Mouse (Mus musculus) embryonic facial prominence, embryonic 10.5 days (tissue): ENCODE measurements around the gene Mmp19. TPM values are rescaled to one million over a fixed set of nuclear protein-coding genes. Genes with fewer than 3 reads are reported as not detected.
"Not testable (repeated sequence)": the region's sequence is repeated elsewhere in the genome, so short reads cannot be mapped to it uniquely, and the experiment has no call there.

ENCODE experiments used
- DNase-seq: peaks from one replicate; pipeline ENCODE4 v3.0.0-alpha.2; 2017; ENCODE audit warnings: low spot score
- H3K27ac ChIP-seq: fragments of 300-500 bp; sonication (generic); replicated peaks from 2 replicates; pipeline ENCODE4 v1.5.1; 2016; ENCODE audit warnings: mild to moderate bottlenecking
- H3K27me3 ChIP-seq: fragments of 300-500 bp; sonication (generic); replicated peaks from 2 replicates; pipeline ENCODE4 v1.6.1; 2016; ENCODE audit warnings: low read depth, mild to moderate bottlenecking; ENCODE audit not compliant: poor library complexity, severe bottlenecking
- H3K36me3 ChIP-seq: fragments of 300-500 bp; sonication (generic); replicated peaks from 2 replicates; pipeline ENCODE4 v1.6.1; 2016; ENCODE audit warnings: mild to moderate bottlenecking, moderate library complexity
- H3K4me1 ChIP-seq: fragments of 300-500 bp; sonication (generic); 2 replicates; pipeline ENCODE4 v1.6.1; 2016
- H3K4me3 ChIP-seq: fragments of 300-500 bp; sonication (generic); 2 replicates; pipeline ENCODE4 v1.5.1; 2016; ENCODE audit warnings: mild to moderate bottlenecking, moderate library complexity
- H3K9me3 ChIP-seq: fragments of 300-500 bp; sonication (generic); 2 replicates; pipeline ENCODE4 v1.6.1; 2016; ENCODE audit warnings: mild to moderate bottlenecking
- WGBS: fragments of 180-500 bp; shearing (Covaris S2); methylation state at CpG from one replicate; pipeline ENCODE4 v1.1.7; 2016; 5-methylcytosine and 5-hydroxymethylcytosine counted together
- polyA plus RNA-seq: library from polyadenylated mRNA; unstranded; fragments of >200 nt; fragmentation: Nextera tagmentation; extraction: Ambion mirVana; gene quantifications from 2 replicates; pipeline ENCODE4 v1.2.1, GENCODE M21; 2016

The Mmp19 gene
- polyA plus RNA-seq, 1 experiment from 2014 or later, result 0.26 TPM

GRCm38 (mm10) chr10:128804271-128805091 lies 13.8 kb downstream of the Mmp19 start, which contains the start of gene Tmem198b:
Tmem198b (minus strand) TSS chr10:128804370.
- Histone ChIP-seq H3K4me1 (peaks cover 57% of the 10 kb centered on the region), H3K27me3 (no peaks in the 10 kb centered on the region), H3K4me3 (peak within 1 kb of the TSS; percentile 72), H3K9me3 (no peaks in the 10 kb centered on the region), H3K27ac (peak within 1 kb of the TSS; percentile 91), H3K36me3 (peaks cover 59% of the 10 kb centered on the region)
- WGBS, result under 1% methylated on average over 28 of the region's 28 CpGs
- DNase-seq, result peak; percentile 87

GRCm38 (mm10) chr10:128805092-128806000 lies 14.6 kb downstream of the Mmp19 start:
- H3K4me1 ChIP-seq, result peaks cover 59% of the 10 kb centered on the region
- H3K36me3 ChIP-seq, result peaks cover 59% of the 10 kb centered on the region

GRCm38 (mm10) chr10:128806086-128806485 lies 15.4 kb downstream of the Mmp19 start:
- Histone ChIP-seq H3K27me3 (no peaks in the 10 kb centered on the region), H3K4me3 (peak overlapping the region; percentile 72), H3K27ac (peak overlapping the region; percentile 91), H3K4me1 (peaks cover 59% of the 10 kb centered on the region), H3K9me3 (no peaks in the 10 kb centered on the region), H3K36me3 (peaks cover 54% of the 10 kb centered on the region)
- no peak for DNase-seq
- 69% methylated on average over 6 of the region's 6 CpGs for WGBS

More at GRCm38 (mm10) chr10:128805092-128806000, 14.6 kb downstream of the Mmp19 start:
- Histone ChIP-seq H3K27ac (peak overlapping the region; percentile 91), H3K4me3 (peak overlapping the region; percentile 72), H3K27me3 (no peaks in the 10 kb centered on the region), H3K9me3 (no peaks in the 10 kb centered on the region)
- DNase-seq, result peak; percentile 99
- WGBS, result under 1% methylated on average over 70 of the region's 70 CpGs

- no peak for DNase-seq
- H3K27me3 ChIP-seq, result no peaks in the 10 kb centered on the region
- 94% methylated on average over 8 of the region's 8 CpGs for WGBS
- H3K27ac ChIP-seq, result no peak overlapping the region
- H3K9me3 ChIP-seq, result no peaks in the 10 kb centered on the region
- peaks cover 46% of the 10 kb centered on the region for H3K36me3 ChIP-seq
- H3K4me3 ChIP-seq, result peak overlapping the region; percentile 72
- peaks cover 59% of the 10 kb centered on the region for H3K4me1 ChIP-seq
These were observed 16.3 kb downstream of the Mmp19 start for GRCm38 (mm10) chr10:128807018-128807417.

GRCm38 (mm10) chr10:128817033-128817432 lies 26.3 kb downstream of the Mmp19 start, which contains the start of gene Sarnp:
Sarnp (plus strand) TSS chr10:128817333.
- Histone ChIP-seq H3K36me3 (peaks cover 79% of the 10 kb centered on the region), H3K27ac (no peak within 1 kb of the TSS), H3K4me1 (peaks cover 11% of the 10 kb centered on the region), H3K4me3 (no peak within 1 kb of the TSS), H3K27me3 (no peaks in the 10 kb centered on the region), H3K9me3 (no peaks in the 10 kb centered on the region)
- DNase-seq, result no peak
- WGBS, result 93% methylated on average over 13 of the region's 13 CpGs

- H3K27me3 ChIP-seq, result no peaks in the 10 kb centered on the region
- H3K36me3 ChIP-seq, result peaks cover 62% of the 10 kb centered on the region
- 0 out of 2 replicates have a peak overlapping the region, but pooled peaks have one; percentile 92 for H3K4me3 ChIP-seq
- DNase-seq, result no peak
- H3K4me1 ChIP-seq, result peaks cover 18% of the 10 kb centered on the region
- no peaks in the 10 kb centered on the region for H3K9me3 ChIP-seq
- WGBS, result 88% methylated on average over 4 of the region's 4 CpGs
- no peak overlapping the region for H3K27ac ChIP-seq
These were observed 29.5 kb downstream of the Mmp19 start for GRCm38 (mm10) chr10:128820217-128820616.

GRCm38 (mm10) chr10:128821358-128822056 lies 30.8 kb downstream of the Mmp19 start, which contains the start of gene Ormdl2:
Ormdl2 (minus strand) TSS chr10:128821645.
- peaks cover 18% of the 10 kb centered on the region for H3K4me1 ChIP-seq
- peak; percentile 99 for DNase-seq
- no peaks in the 10 kb centered on the region for H3K9me3 ChIP-seq
- peaks cover 62% of the 10 kb centered on the region for H3K36me3 ChIP-seq
- peak within 1 kb of the TSS; percentile 90 for H3K27ac ChIP-seq
- WGBS, result under 1% methylated on average over 46 of the region's 46 CpGs
- no peaks in the 10 kb centered on the region for H3K27me3 ChIP-seq
- peak within 1 kb of the TSS; percentile 92 for H3K4me3 ChIP-seq

GRCm38 (mm10) chr10:128822135-128822534 lies 31.4 kb downstream of the Mmp19 start:
- Histone ChIP-seq H3K4me3 (peak overlapping the region; percentile 92), H3K27ac (peak overlapping the region; percentile 90), H3K36me3 (peaks cover 62% of the 10 kb centered on the region), H3K4me1 (peaks cover 18% of the 10 kb centered on the region), H3K27me3 (no peaks in the 10 kb centered on the region), H3K9me3 (no peaks in the 10 kb centered on the region)
- DNase-seq, result no peak
- WGBS, result 6% methylated on average over 13 of the region's 13 CpGs

GRCm38 (mm10) chr10:128823087-128823486 lies 32.4 kb downstream of the Mmp19 start:
- H3K36me3 ChIP-seq, result peaks cover 62% of the 10 kb centered on the region

GRCm38 (mm10) chr10:128823821-128824220 lies 33.1 kb downstream of the Mmp19 start:
- WGBS, result 95% methylated on average over 9 of the region's 9 CpGs
- no peak for DNase-seq
- Histone ChIP-seq H3K9me3 (no peaks in the 10 kb centered on the region), H3K27me3 (no peaks in the 10 kb centered on the region), H3K4me1 (peaks cover 18% of the 10 kb centered on the region), H3K27ac (no peak overlapping the region), H3K4me3 (no peak overlapping the region), H3K36me3 (peaks cover 62% of the 10 kb centered on the region)

More at GRCm38 (mm10) chr10:128823087-128823486, 32.4 kb downstream of the Mmp19 start:
- Histone ChIP-seq H3K4me3 (peak overlapping the region; percentile 92), H3K4me1 (peaks cover 18% of the 10 kb centered on the region)
- H3K27ac ChIP-seq, DNase-seq, H3K9me3 ChIP-seq, H3K27me3 ChIP-seq: not testable (repeated sequence)
- WGBS, result 78% methylated on average over 4 of the region's 4 CpGs

GRCm38 (mm10) chr10:128837400-128837799 lies 46.7 kb downstream of the Mmp19 start:
- Histone ChIP-seq H3K4me3 (no peak overlapping the region), H3K4me1 (no peaks in the 10 kb centered on the region), H3K9me3 (peaks cover 4% of the 10 kb centered on the region; the same call in 1 of the 2 replicates), H3K36me3 (peaks cover 100% of the 10 kb centered on the region), H3K27me3 (no peaks in the 10 kb centered on the region), H3K27ac (no peak overlapping the region)
- no peak for DNase-seq

GRCm38 (mm10) chr10:128839434-128839833 lies 48.7 kb downstream of the Mmp19 start:
- DNase-seq, result no peak
- Histone ChIP-seq H3K27me3 (no peaks in the 10 kb centered on the region), H3K9me3 (no peaks in the 10 kb centered on the region), H3K4me1 (no peaks in the 10 kb centered on the region), H3K4me3 (no peak overlapping the region), H3K36me3 (peaks cover 97% of the 10 kb centered on the region), H3K27ac (no peak overlapping the region)
